Mouse (Mus musculus) cerebellum, postnatal 4 days (tissue): ENCODE measurements around the gene Rims1.

ENCODE experiments used
- DNase-seq, 2 experiments: peaks; one replicate each; pipeline ENCODE4 v3.0.0; 2022; ENCODE audit warnings: low spot score in 2 of 2, mixed read lengths in 1 of 2

Rims1 gene

DNA sequence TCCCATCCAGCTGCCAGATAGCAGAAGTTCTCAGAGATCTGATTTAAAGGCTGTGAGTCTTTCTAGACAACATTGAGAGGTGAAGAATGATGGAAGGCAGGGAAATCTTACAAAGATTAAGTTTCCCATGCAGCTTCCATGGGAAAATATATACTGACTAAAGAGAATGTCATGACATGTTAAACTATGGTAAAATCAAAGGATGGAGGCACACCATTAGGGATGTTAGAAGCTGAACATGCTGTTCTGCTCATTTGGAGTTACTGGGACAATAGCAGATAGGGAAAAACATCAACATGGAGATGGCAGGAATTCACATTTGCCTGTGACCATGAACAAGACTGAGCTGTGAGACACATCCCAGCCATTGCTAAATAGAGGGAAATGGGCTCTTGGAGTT, 552.9 kb downstream of the Rims1 start:
- no peak for DNase-seq

DNA sequence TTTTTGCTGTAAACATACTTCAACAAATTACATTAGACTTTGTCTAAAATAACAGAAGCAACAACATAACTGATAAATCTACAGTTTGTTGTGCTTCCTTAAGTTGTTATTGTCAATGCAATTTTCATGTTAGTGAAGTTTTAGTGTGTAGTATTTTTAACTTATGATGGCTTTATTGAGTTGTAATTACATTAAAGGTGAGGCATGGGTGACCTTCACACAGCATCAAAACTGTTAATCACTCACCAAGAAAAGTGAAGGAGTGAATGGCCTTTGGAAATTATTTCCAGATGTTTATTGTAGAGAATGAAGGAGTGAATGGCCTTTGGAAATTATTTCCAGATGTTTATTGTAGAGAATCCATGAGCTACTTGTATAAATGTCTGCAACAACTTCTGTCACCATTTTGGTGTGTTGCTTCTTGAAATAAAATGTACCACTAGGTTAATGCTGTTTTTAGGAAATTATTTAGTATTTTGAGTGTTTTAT, 556.9 kb downstream of the Rims1 start:
- DNase-seq, result no peak

DNA sequence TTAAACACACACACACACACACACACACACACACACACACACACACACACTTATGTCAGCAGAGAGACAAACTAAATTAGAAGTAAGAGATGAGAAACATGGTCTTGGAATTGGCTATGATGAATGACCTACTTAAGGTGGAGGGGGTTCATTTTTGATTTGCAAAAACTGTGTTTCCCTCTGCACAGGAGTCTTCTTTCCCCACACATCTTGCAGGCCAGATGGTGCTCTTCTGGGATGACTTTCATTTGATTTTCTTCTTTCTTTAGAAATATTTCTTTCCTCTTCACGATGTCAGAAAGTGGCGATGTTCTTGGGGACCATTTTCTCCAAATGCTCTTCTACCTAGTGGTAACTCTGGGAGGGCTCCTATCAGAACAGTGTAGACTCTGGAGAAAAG, 560.0 kb downstream of the Rims1 start:
- no peak for DNase-seq
